Mouse (Mus musculus) heart, postnatal 4 days (tissue): ENCODE measurements around the gene Rasl2-9. TPM values are rescaled to one million over a fixed set of nuclear protein-coding genes. Genes with fewer than 3 reads are reported as not detected.
"Not testable (repeated sequence)": the region's sequence is repeated elsewhere in the genome, so short reads cannot be mapped to it uniquely, and the experiment has no call there.

Experiments used
- DNase-seq: peaks from one replicate; pipeline ENCODE4 v3.0.0; 2021
- total RNA-seq, 2 experiments: library from RNA; stranded (reverse); gene quantifications; 2 replicates each; pipeline ENCODE4 v1.2.3; 2021

Gene Rasl2-9
- total RNA-seq: 1 to 10 TPM; 2.6 to 4.5 TPM

- DNase-seq: peak; percentile 90
These were observed at the start of gene Rasl2-9 for GRCm38 (mm10) chr7:5125549-5126406. Rasl2-9 (minus strand) TSS chr7:5125950.

GRCm38 (mm10) chr7:5149570-5149969 is 23.8 kb upstream of the Rasl2-9 start, which contains the start of gene Vmn1r55:
Vmn1r55 (minus strand) TSS chr7:5149670.
- not testable (repeated sequence) for DNase-seq

- DNase-seq: peak; percentile 62
These were observed 672 bp downstream of the Rasl2-9 start for GRCm38 (mm10) chr7:5125078-5125477.

GRCm38 (mm10) chr7:5116850-5117249 is 8.9 kb downstream of the Rasl2-9 start, which contains the start of gene Rfpl4:
Rfpl4 (minus strand) TSS chr7:5116950.
- DNase-seq: no peak

GRCm38 (mm10) chr7:5112701-5113100 is 13.0 kb downstream of the Rasl2-9 start:
- no peak for DNase-seq

GRCm38 (mm10) chr7:5109301-5109700 is 16.4 kb downstream of the Rasl2-9 start:
- no peak for DNase-seq

GRCm38 (mm10) chr7:5108272-5108671 is 17.5 kb downstream of the Rasl2-9 start:
- DNase-seq: no peak

- DNase-seq: no peak
These were observed 23.2 kb downstream of the Rasl2-9 start for GRCm38 (mm10) chr7:5102564-5102963.

- no peak for DNase-seq
These were observed 24.6 kb downstream of the Rasl2-9 start for GRCm38 (mm10) chr7:5101066-5101663.

- no peak for DNase-seq
These were observed 26.0 kb downstream of the Rasl2-9 start for GRCm38 (mm10) chr7:5099796-5100195.

GRCm38 (mm10) chr7:5098769-5099168 is 27.0 kb downstream of the Rasl2-9 start:
- no peak for DNase-seq

- peak; percentile 53 for DNase-seq
These were observed 32.8 kb downstream of the Rasl2-9 start for GRCm38 (mm10) chr7:5092831-5093510.

- DNase-seq: no peak
These were observed 33.4 kb downstream of the Rasl2-9 start for GRCm38 (mm10) chr7:5092381-5092780.

GRCm38 (mm10) chr7:5091008-5091728 is 34.6 kb downstream of the Rasl2-9 start:
- no peak for DNase-seq

GRCm38 (mm10) chr7:5089853-5090252 is 35.9 kb downstream of the Rasl2-9 start:
- DNase-seq: no peak

- no peak for DNase-seq
These were observed 37.9 kb downstream of the Rasl2-9 start for GRCm38 (mm10) chr7:5087886-5088285.

- DNase-seq: no peak
These were observed 38.8 kb downstream of the Rasl2-9 start for GRCm38 (mm10) chr7:5086921-5087440.

- DNase-seq: no peak
These were observed 40.2 kb downstream of the Rasl2-9 start for GRCm38 (mm10) chr7:5085512-5085911.

- no peak for DNase-seq
These were observed 42.2 kb downstream of the Rasl2-9 start for GRCm38 (mm10) chr7:5083325-5084105.

- DNase-seq: no peak
These were observed 43.8 kb downstream of the Rasl2-9 start for GRCm38 (mm10) chr7:5081939-5082338.

- no peak for DNase-seq
These were observed 44.5 kb downstream of the Rasl2-9 start for GRCm38 (mm10) chr7:5081241-5081640.
